Mouse (Mus musculus): ENCODE measurements around the gene Trip6. TPM values are rescaled to one million over a fixed set of nuclear protein-coding genes. Genes with fewer than 3 reads are reported as not detected.

Gene Trip6
- total and polyA plus RNA-seq, 3 experiments = 0.58 to 2.1 TPM; not detected in 1

DNA sequence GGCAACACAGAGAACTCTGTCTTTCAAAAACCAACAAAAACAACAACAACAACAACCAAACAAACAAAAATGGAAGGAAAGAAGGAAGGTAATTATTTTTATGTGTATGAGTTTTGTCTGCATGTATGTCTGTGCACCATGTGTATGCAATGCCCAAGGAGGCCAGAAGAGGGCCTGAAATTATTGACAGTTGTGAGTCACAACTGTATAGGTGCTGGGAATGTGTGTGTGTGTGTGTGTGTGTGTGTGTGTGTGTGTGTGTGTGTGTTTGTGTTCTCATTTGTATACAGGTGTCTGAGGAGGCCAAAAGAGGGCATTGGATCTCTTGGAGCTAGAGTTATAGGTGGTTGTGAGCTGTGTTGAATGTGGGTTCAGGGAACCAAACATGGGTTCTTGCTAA is 29.7 kb upstream of the Trip6 start:
- no peak overlapping the region for H3K9ac ChIP-seq (ENCODE audit: control insufficient read depth, low read depth, low read length, poor library complexity, severe bottlenecking)
- H3K27ac ChIP-seq (ENCODE audit: control insufficient read depth, low read depth, low read length) = no peak overlapping the region
- H3K27me3 ChIP-seq (ENCODE audit: control insufficient read depth in 1 of 2, insufficient read depth in 2 of 2, low read length in 2 of 2) = no peaks in the 10 kb centered on the region
- H3K4me1 ChIP-seq (ENCODE audit: control insufficient read depth in 1 of 2, insufficient read depth in 2 of 2, low read length in 2 of 2) = peaks cover 3 to 18% of the 10 kb centered on the region in 2 experiments
- TF ChIP-seq ETS1 (IDR thresholded peaks at IDR 0.05; ENCODE audit: low read depth, low read length) (no peak), JUND (IDR thresholded peaks at IDR 0.05; ENCODE audit: low read depth, low read length) (no peak), RCOR1 (IDR thresholded peaks at IDR 0.05; ENCODE audit: low read depth, low read length) (no peak), TCF12 (IDR thresholded peaks at IDR 0.05; ENCODE audit: low read depth, low read length) (no peak), SIN3A (IDR thresholded peaks at IDR 0.05; ENCODE audit: low read length) (no peak), TBP (IDR thresholded peaks at IDR 0.05; ENCODE audit: low read depth, low read length) (no peak), CTCF (IDR thresholded peaks at IDR 0.05 in 2 of 3, conservative IDR thresholded peaks at IDR 0.05 in 1 of 3; ENCODE audit: control insufficient read depth in 1 of 3, insufficient read depth in 1 of 3, low read depth in 2 of 3, low read length in 3 of 3, poor library complexity in 1 of 3, severe bottlenecking in 1 of 3) (peak in 2 of 3 experiments; percentile 14 to 31; a peak in 2 of 6 replicates), USF2 (IDR thresholded peaks at IDR 0.05; ENCODE audit: borderline replicate concordance in 1 of 2, insufficient read depth in 1 of 2, low read depth in 1 of 2, low read length in 2 of 2) (no peak)
- H3K79me2 ChIP-seq (ENCODE audit: control insufficient read depth, insufficient read depth, low read length, poor library complexity) = no peaks in the 10 kb centered on the region
- peaks cover 0 to 9% of the 10 kb centered on the region in 2 experiments; a peak in 2 of 4 replicates for H3K36me3 ChIP-seq (ENCODE audit: control insufficient read depth in 1 of 2, insufficient read depth in 2 of 2, low read length in 2 of 2)
- no peaks in the 10 kb centered on the region for H3K9me3 ChIP-seq (replicated peaks; ENCODE audit: insufficient read depth, low read length)
- peak; percentile 27 for DNase-seq (ENCODE audit: low read depth, low spot score)
- H3K4me3 ChIP-seq (ENCODE audit: control insufficient read depth in 1 of 2, insufficient read depth in 1 of 2, low read depth in 2 of 2, low read length in 2 of 2) = no peak overlapping the region

DNA sequence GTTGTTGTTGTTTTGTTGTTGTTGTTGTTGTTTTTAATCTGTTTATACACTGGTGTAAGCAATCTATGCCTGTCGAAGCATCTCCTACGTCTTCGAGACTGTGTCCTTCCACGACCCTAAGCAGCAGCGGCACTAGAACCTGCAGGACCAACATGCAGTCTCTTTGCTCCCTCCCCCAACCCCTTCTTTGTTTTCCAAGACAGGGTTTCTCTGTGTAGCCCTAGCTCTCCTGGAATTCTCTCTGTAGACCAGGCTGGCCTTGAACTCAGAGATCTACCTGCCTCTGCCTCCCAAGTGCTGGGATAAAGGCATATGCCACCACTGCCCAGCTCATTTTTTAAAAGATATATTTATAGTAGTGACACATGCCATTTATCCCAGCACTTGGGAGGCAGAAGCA is 29.2 kb upstream of the Trip6 start:
- Histone ChIP-seq H3K79me2 (ENCODE audit: control insufficient read depth, insufficient read depth, low read length, poor library complexity) (no peaks in the 10 kb centered on the region; the same call in 1 of the 2 replicates), H3K9me3 (replicated peaks; ENCODE audit: insufficient read depth, low read length) (no peaks in the 10 kb centered on the region), H3K9ac (ENCODE audit: control insufficient read depth, low read depth, low read length, poor library complexity, severe bottlenecking) (no peak overlapping the region), H3K4me3 (ENCODE audit: control insufficient read depth in 1 of 2, insufficient read depth in 1 of 2, low read depth in 2 of 2, low read length in 2 of 2) (no peak overlapping the region), H3K36me3 (ENCODE audit: control insufficient read depth in 1 of 2, insufficient read depth in 2 of 2, low read length in 2 of 2) (peaks cover 0 to 10% of the 10 kb centered on the region in 2 experiments; a peak in 2 of 4 replicates), H3K27me3 (ENCODE audit: control insufficient read depth in 1 of 2, insufficient read depth in 2 of 2, low read length in 2 of 2) (no peaks in the 10 kb centered on the region), H3K4me1 (ENCODE audit: control insufficient read depth in 1 of 2, insufficient read depth in 2 of 2, low read length in 2 of 2) (peaks cover 3 to 22% of the 10 kb centered on the region in 2 experiments), H3K27ac (ENCODE audit: control insufficient read depth, low read depth, low read length) (no peak overlapping the region)
- no peak for DNase-seq (ENCODE audit: low read depth, low spot score)
- TF ChIP-seq POLR2A (IDR thresholded peaks at IDR 0.05; ENCODE audit: control insufficient read depth in 1 of 2, insufficient read depth in 1 of 2, low read depth in 1 of 2, low read length in 2 of 2, poor library complexity in 1 of 2) = no peak
- TF ChIP-seq GABPA (IDR thresholded peaks at IDR 0.05; ENCODE audit: low read depth, low read length) = no peak
- no peak for TF ChIP-seq MAFK (IDR thresholded peaks at IDR 0.05; ENCODE audit: borderline replicate concordance, low read depth, low read length)
- no peak for TF ChIP-seq ELF1 (IDR thresholded peaks at IDR 0.05; ENCODE audit: low read depth, low read length)
- no peak for TF ChIP-seq USF1 (IDR thresholded peaks at IDR 0.05; ENCODE audit: low read depth, low read length)
- no peak for TF ChIP-seq HCFC1 (IDR thresholded peaks at IDR 0.05; ENCODE audit: low read depth, low read length)
- no peak for TF ChIP-seq MEF2A (IDR thresholded peaks at IDR 0.05; ENCODE audit: extremely low read depth, insufficient replicate concordance, low read depth, low read length, poor library complexity, severe bottlenecking)
- no peak for TF ChIP-seq MXI1 (IDR thresholded peaks at IDR 0.05; ENCODE audit: low read depth, low read length)
- TF ChIP-seq SIN3A (IDR thresholded peaks at IDR 0.05; ENCODE audit: low read length) = no peak
- TF ChIP-seq ZC3H11A (IDR thresholded peaks at IDR 0.05; ENCODE audit: low read depth, low read length) = no peak
- TF ChIP-seq MAZ (IDR thresholded peaks at IDR 0.05; ENCODE audit: low read depth, low read length) = no peak
- no peak for TF ChIP-seq CTCF (IDR thresholded peaks at IDR 0.05 in 2 of 3, conservative IDR thresholded peaks at IDR 0.05 in 1 of 3; ENCODE audit: control insufficient read depth in 1 of 3, insufficient read depth in 1 of 3, low read depth in 2 of 3, low read length in 3 of 3, poor library complexity in 1 of 3, severe bottlenecking in 1 of 3)
- TF ChIP-seq E2F4 (IDR thresholded peaks at IDR 0.05; ENCODE audit: borderline replicate concordance, low read depth, low read length) = no peak
- no peak for TF ChIP-seq RCOR1 (IDR thresholded peaks at IDR 0.05; ENCODE audit: low read depth, low read length)
- no peak for TF ChIP-seq SMC3 (IDR thresholded peaks at IDR 0.05; ENCODE audit: low read depth, low read length)

Measured in MEL (cell line).